Mouse (Mus musculus) stomach, embryonic 16.5 days (tissue): ENCODE data around the gene Gm10770. TPM values are rescaled to one million over a fixed set of nuclear protein-coding genes. Genes with fewer than 3 reads are reported as not detected.
A peak's percentile ranks its signal among the peaks of the same experiment; 100 is the strongest.
"Not testable (repeated sequence)": the region's sequence is repeated elsewhere in the genome, so short reads cannot be mapped to it uniquely, and the experiment has no call there.

Source experiments
- ATAC-seq: fragments of 200-750 bp; cut with Nextera tagmentation; 2 replicates; pipeline ENCODE4 v1.8.0; 2017; ENCODE audit warnings: moderate number of reproducible peaks, moderate TSS enrichment; ENCODE audit not compliant: insufficient read depth, low FRiP score
- H3K27ac ChIP-seq: fragments of 300-500 bp; sonication (generic); 2 replicates; pipeline ENCODE4 v1.5.1; 2014; ENCODE audit warnings: low read length
- H3K27me3 ChIP-seq: fragments of 300-500 bp; sonication (generic); 2 replicates; pipeline ENCODE4 v1.6.1; 2014; ENCODE audit warnings: low read length, control low read depth, mixed read lengths; ENCODE audit not compliant: control insufficient read depth, insufficient read depth
- H3K36me3 ChIP-seq: fragments of 300-500 bp; sonication (generic); 2 replicates; pipeline ENCODE4 v1.6.1; 2014; ENCODE audit warnings: low read length; ENCODE audit not compliant: control insufficient read depth, insufficient read depth
- H3K4me1 ChIP-seq: fragments of 300-500 bp; sonication (generic); 2 replicates; pipeline ENCODE4 v1.6.1; 2014; ENCODE audit warnings: low read length, control low read depth, mixed read lengths; ENCODE audit not compliant: control insufficient read depth, insufficient read depth
- H3K4me2 ChIP-seq: fragments of 300-500 bp; sonication (generic); 2 replicates; pipeline ENCODE4 v1.6.1; 2014; ENCODE audit warnings: low read depth, low read length, mixed read lengths
- H3K4me3 ChIP-seq: fragments of 300-500 bp; sonication (generic); replicated peaks from 2 replicates; pipeline ENCODE4 v1.5.1; 2014; ENCODE audit warnings: mild to moderate bottlenecking, low read length
- H3K9ac ChIP-seq: fragments of 300-500 bp; sonication (generic); 2 replicates; pipeline ENCODE4 v1.6.1; 2014; ENCODE audit warnings: low read length
- H3K9me3 ChIP-seq: fragments of 300-500 bp; sonication (generic); replicated peaks from 2 replicates; pipeline ENCODE4 v1.6.1; 2016; ENCODE audit warnings: low read length, control low read depth; ENCODE audit not compliant: control insufficient read depth
- WGBS: fragments of 180-500 bp; shearing (Covaris S2); extraction: QIAGEN DNeasy Blood & Tissue Kit; methylation state at CpG from one replicate; pipeline ENCODE4 v1.1.7; 2014; 5-methylcytosine and 5-hydroxymethylcytosine counted together
- polyA plus RNA-seq: library from polyadenylated mRNA; unstranded; fragments of >200 nt; fragmentation: Nextera tagmentation; extraction: Ambion mirVana; gene quantifications from 2 replicates; pipeline ENCODE4 v1.2.1, GENCODE M21; 2015

Gene Gm10770
- not detected in 2 replicates for polyA plus RNA-seq

DNA sequence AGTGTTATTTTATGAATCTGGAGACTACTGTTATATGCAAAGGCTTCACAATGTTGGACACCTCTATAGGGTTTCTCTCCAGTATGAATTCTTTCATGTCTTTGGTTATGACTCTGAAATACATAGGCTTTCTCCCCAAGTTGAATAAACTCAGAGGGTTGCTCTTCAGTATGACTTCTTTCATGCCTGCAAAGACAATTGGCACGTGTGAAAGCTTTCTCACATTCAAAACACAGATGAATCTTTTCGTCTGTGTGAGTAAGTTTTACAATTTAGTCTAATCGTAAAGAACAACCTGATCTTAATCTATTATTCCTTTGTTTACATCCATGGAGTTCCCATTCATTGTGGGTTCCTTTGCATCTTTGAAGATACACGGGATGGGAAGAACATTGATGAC is at the start of gene Gm10770:
Gene Gm10770 (minus strand): TSS at position 101 of the 400 bp plus-strand sequence.
- not testable (repeated sequence) for H3K4me3 ChIP-seq, H3K4me1 ChIP-seq, H3K9me3 ChIP-seq, H3K27ac ChIP-seq, H3K9ac ChIP-seq, H3K4me2 ChIP-seq, ATAC-seq, H3K36me3 ChIP-seq, H3K27me3 ChIP-seq
- WGBS, result 74% methylated on average over 4 of the region's 4 CpGs

DNA sequence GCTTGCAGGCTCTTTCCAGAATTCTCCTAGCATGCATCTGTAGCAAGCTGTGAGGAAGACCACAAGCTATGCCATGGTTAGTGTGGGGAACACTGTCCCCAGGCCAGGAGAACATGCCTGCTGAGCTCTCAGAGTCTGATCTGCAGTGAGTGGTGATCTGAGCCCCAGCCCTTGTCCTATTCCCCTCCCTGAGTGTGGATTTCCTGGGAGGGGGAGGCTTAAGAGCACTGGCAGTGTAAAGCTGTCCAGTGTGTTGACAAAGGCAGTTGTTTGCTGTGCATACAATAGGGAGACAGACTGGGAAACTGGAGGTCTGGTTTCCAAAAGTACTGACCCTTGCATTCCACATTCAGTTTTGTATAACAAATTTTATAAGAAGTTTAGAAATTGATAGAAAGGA is 43.8 kb upstream of the Gm10770 start:
- not testable (repeated sequence) for ATAC-seq

GRCm38 (mm10) chr2:150218363-150218725 is 38.9 kb upstream of the Gm10770 start:
- not testable (repeated sequence) for ATAC-seq, H3K9me3 ChIP-seq, H3K36me3 ChIP-seq, H3K27me3 ChIP-seq, H3K4me1 ChIP-seq
- H3K4me3 ChIP-seq, result peak overlapping the region; percentile 45
- 3% methylated on average over 2 of the region's 4 CpGs for WGBS
- H3K27ac ChIP-seq, result peak overlapping the region; percentile 60
- H3K4me2 ChIP-seq, result peak overlapping the region; percentile 48
- H3K9ac ChIP-seq, result peak overlapping the region; percentile 56; the same call in 1 of the 2 replicates

More for the DNA sequence above, 43.8 kb upstream of the Gm10770 start:
- not testable (repeated sequence) for H3K9me3 ChIP-seq, H3K4me2 ChIP-seq, H3K9ac ChIP-seq, H3K4me1 ChIP-seq, H3K27me3 ChIP-seq, H3K36me3 ChIP-seq, H3K27ac ChIP-seq, H3K4me3 ChIP-seq

- H3K27me3 ChIP-seq, H3K4me1 ChIP-seq, H3K36me3 ChIP-seq, H3K9me3 ChIP-seq: not testable (repeated sequence)
- Histone ChIP-seq H3K4me3 (peak within 1 kb of the TSS; percentile 45), H3K27ac (peak within 1 kb of the TSS; percentile 60), H3K4me2 (peak within 1 kb of the TSS; percentile 49), H3K9ac (peak within 1 kb of the TSS; percentile 56; the same call in 1 of the 2 replicates)
- ATAC-seq, result peak; percentile 100
- under 1% methylated on average over 15 of the region's 15 CpGs for WGBS
These were observed 38.3 kb upstream of the Gm10770 start, which contains the start of gene Zfp937 for GRCm38 (mm10) chr2:150217600-150218362. Gene Zfp937 (plus strand): TSS chr2:150218073.

DNA sequence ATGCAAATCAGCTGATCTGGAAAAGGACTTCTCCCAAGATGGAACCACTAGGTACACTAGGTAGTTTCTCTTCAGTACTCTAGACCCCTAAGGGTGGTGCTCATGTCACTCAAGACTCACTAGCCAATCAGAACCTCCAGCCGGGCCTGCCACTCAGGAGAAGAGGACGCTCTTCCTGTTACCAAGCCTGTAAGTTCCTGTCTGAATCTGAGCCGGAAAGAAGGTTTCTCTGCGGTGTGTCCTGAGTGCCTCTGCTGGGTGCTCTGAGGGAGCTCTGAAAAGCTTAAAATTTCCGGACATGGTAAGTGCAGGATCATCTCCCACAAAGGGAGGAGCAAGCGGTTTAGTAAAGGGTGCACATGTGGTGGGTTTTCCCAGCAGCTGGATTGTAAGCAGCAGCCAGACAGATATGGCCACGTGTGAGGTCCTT is 2.1 kb upstream of the Gm10770 start, which contains the start of gene Gm14139:
Gene Gm14139 (plus strand): TSS at position 186 of the 430 bp plus-strand sequence.
- not testable (repeated sequence) for H3K9ac ChIP-seq, H3K36me3 ChIP-seq, H3K9me3 ChIP-seq, ATAC-seq, H3K27ac ChIP-seq, H3K4me2 ChIP-seq, H3K4me1 ChIP-seq, H3K4me3 ChIP-seq, H3K27me3 ChIP-seq
- 75% methylated on average over 7 of the region's 7 CpGs for WGBS

GRCm38 (mm10) chr2:150181046-150181445 is 1.6 kb upstream of the Gm10770 start:
- not testable (repeated sequence) for H3K4me3 ChIP-seq, H3K4me2 ChIP-seq, H3K9me3 ChIP-seq, H3K4me1 ChIP-seq, H3K36me3 ChIP-seq, H3K9ac ChIP-seq, H3K27ac ChIP-seq, ATAC-seq, H3K27me3 ChIP-seq

DNA sequence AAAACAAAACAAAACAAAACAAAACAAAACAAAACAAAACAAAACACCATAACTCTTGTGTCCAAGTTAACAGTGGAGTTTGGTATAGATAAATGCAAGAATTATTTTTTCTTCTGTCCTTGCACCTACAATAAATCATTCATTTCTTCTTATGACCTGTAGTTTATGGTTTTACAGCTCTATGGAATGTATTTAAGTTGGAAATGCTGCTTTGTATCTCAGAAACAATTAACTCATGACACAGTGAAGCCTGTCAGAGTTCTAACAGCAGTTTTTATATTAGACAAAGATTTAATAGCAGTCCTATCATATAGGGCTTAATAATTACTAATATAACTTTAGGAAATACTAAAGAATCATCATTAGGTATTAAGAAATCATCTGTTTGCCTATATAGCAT is 5.6 kb downstream of the Gm10770 start:
- H3K9ac ChIP-seq, result no peak overlapping the region
- H3K36me3 ChIP-seq, result no peaks in the 10 kb centered on the region
- H3K27ac ChIP-seq, result no peak overlapping the region
- H3K27me3 ChIP-seq, result no peaks in the 10 kb centered on the region
- H3K4me2 ChIP-seq, result no peak overlapping the region
- H3K9me3 ChIP-seq, result no peaks in the 10 kb centered on the region
- H3K4me1 ChIP-seq, result no peaks in the 10 kb centered on the region
- ATAC-seq, result no peak
- no peak overlapping the region for H3K4me3 ChIP-seq

GRCm38 (mm10) chr2:150166703-150167102 is 12.8 kb downstream of the Gm10770 start:
- Histone ChIP-seq H3K9me3 (no peaks in the 10 kb centered on the region), H3K36me3 (no peaks in the 10 kb centered on the region), H3K27me3 (no peaks in the 10 kb centered on the region), H3K4me1 (no peaks in the 10 kb centered on the region), H3K4me2 (no peak overlapping the region), H3K27ac (no peak overlapping the region), H3K9ac (no peak overlapping the region), H3K4me3 (no peak overlapping the region)
- ATAC-seq, result no peak

- Histone ChIP-seq H3K36me3 (no peaks in the 10 kb centered on the region), H3K27me3 (no peaks in the 10 kb centered on the region), H3K4me3 (peak within 1 kb of the TSS; percentile 72), H3K27ac (0 out of 2 replicates have a peak within 1 kb of the TSS, but pooled peaks have one; percentile 60), H3K4me2 (peak within 1 kb of the TSS; percentile 55), H3K9me3 (no peaks in the 10 kb centered on the region), H3K9ac (peak within 1 kb of the TSS; percentile 81), H3K4me1 (no peaks in the 10 kb centered on the region)
- under 1% methylated on average over 13 of the region's 13 CpGs for WGBS
- ATAC-seq, result peak; percentile 99
These were observed 43.0 kb downstream of the Gm10770 start, which contains the start of gene Zfp120 for GRCm38 (mm10) chr2:150136435-150136897. Gene Zfp120 (minus strand): TSS chr2:150136708.
